Mouse (Mus musculus) testis, adult 2 months (tissue): ENCODE measurements around the gene Ppip5k1. TPM values are rescaled to one million over a fixed set of nuclear protein-coding genes. Genes with fewer than 3 reads are reported as not detected.

ENCODE experiments used
- H3K27ac ChIP-seq: fragments of 200-500 bp; 2 replicates; pipeline ENCODE4 v1.5.1; 2012; ENCODE audit warnings: low read depth, low read length; ENCODE audit not compliant: control insufficient read depth, insufficient read depth
- H3K27me3 ChIP-seq: fragments of 200-500 bp; 2 replicates; pipeline ENCODE4 v1.6.1; 2012; ENCODE audit warnings: mild to moderate bottlenecking, low read length, moderate library complexity; ENCODE audit not compliant: control insufficient read depth, insufficient read depth
- H3K36me3 ChIP-seq: fragments of 200-500 bp; 2 replicates; pipeline ENCODE4 v1.6.1; 2012; ENCODE audit warnings: mild to moderate bottlenecking, low read length; ENCODE audit not compliant: control insufficient read depth, insufficient read depth
- H3K4me1 ChIP-seq: fragments of 200-500 bp; 2 replicates; pipeline ENCODE4 v1.6.1; 2012; ENCODE audit warnings: low read length; ENCODE audit not compliant: control insufficient read depth, insufficient read depth
- H3K4me3 ChIP-seq: fragments of 200-500 bp; 2 replicates; pipeline ENCODE4 v1.5.1; 2012; ENCODE audit warnings: low read depth, mild to moderate bottlenecking, low read length, moderate library complexity, mixed read lengths; ENCODE audit not compliant: control insufficient read depth
- CTCF ChIP-seq: fragments of 200-500 bp; IDR thresholded peaks from 2 replicates; pipeline ENCODE4 v1.5.1; 2012; ENCODE audit warnings: low read depth, mild to moderate bottlenecking, inconsistent platforms, low read length, moderate library complexity; ENCODE audit not compliant: control insufficient read depth, insufficient read depth, insufficient replicate concordance
- POLR2A ChIP-seq: fragments of 200-500 bp; IDR thresholded peaks from 2 replicates; pipeline ENCODE4 v1.6.1; 2012; ENCODE audit warnings: low read depth, mild to moderate bottlenecking, inconsistent platforms, low read length, moderate library complexity; ENCODE audit not compliant: control insufficient read depth
- polyA plus RNA-seq: library from polyadenylated mRNA; depleted of rRNA; stranded (reverse); fragments of >200 nt; gene quantifications from 2 replicates; pipeline ENCODE4 v1.2.3, GENCODE M21; 2012

Ppip5k1 gene
- polyA plus RNA-seq, 1 experiment, result 33.1 TPM

DNA sequence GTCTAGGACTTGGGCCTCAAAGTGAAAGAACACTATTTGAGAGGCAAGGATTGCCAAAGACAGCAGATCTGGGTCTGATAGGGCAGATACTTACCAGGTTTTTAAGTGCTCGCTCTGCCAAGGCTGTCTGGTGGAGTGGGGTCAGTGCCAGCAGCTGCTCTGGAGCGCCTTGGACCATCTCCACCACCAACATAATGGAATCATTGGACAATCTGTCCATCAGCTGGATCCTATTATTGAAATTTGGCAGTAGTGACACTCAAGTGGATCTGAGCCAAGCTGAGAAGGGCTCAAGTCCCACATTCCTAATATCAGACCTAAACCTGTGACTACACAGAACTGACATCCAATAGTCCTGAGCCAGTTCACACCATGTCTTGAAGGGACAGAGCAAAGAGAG lies 13.6 kb upstream of the Ppip5k1 start:
- Histone ChIP-seq H3K27me3 (no peaks in the 10 kb centered on the region), H3K36me3 (no peaks in the 10 kb centered on the region), H3K4me3 (no peak overlapping the region), H3K27ac (no peak overlapping the region), H3K4me1 (no peaks in the 10 kb centered on the region)
- TF ChIP-seq CTCF, result no peak
- no peak for TF ChIP-seq POLR2A

DNA sequence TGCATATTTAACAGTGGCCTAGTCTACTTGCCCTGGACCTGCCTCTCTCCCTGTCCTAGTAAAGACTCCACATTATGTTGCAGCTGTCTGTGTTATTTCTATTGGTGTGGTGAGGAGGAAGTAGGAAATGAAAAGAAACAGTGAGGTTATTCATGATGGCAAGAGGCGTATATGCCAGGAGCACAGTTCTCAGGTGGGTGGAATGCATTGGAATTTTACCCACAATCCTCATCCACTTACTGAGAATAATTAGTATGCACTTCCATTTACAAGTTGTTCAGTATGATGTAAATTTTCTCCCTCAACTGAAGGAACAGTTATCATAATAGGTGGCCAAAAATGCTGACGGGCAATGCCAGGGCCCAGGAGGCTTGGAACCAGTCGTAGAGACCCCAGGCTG lies 8.5 kb upstream of the Ppip5k1 start:
- no peak for TF ChIP-seq CTCF
- TF ChIP-seq POLR2A, result no peak
- 0 out of 2 replicates have a peak, but pooled peaks cover 1% of the 10 kb centered on the region for H3K27me3 ChIP-seq
- H3K4me1 ChIP-seq, result peaks cover 5% of the 10 kb centered on the region
- H3K27ac ChIP-seq, result no peak overlapping the region
- H3K36me3 ChIP-seq, result no peaks in the 10 kb centered on the region
- no peak overlapping the region for H3K4me3 ChIP-seq

GRCm38 (mm10) chr2:121359461-121359860 lies 4.3 kb upstream of the Ppip5k1 start:
- TF ChIP-seq POLR2A (no peak), CTCF (no peak)
- Histone ChIP-seq H3K27ac (no peak overlapping the region), H3K27me3 (0 out of 2 replicates have a peak, but pooled peaks cover 2% of the 10 kb centered on the region), H3K4me3 (no peak overlapping the region), H3K36me3 (no peaks in the 10 kb centered on the region), H3K4me1 (peaks cover 14% of the 10 kb centered on the region)

DNA sequence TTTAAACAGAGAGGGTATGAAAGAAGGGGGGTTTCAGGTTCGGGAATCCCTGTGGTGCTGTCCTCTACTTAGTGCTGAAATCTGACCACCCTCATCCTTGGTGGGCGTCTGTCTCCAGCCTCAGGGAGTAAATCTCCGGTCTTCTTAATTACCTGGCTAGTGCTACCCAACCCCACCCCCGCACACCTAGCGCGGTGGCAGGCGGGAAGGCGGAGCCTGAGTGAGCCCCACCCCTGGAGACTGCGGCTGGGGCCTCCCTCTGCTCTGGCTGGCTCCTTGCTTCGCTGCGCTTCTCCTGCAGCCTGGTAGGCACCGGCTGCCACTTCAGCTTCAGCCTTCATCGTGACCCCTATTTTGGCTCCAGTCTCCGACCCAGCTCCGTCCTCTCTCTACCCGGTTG lies 3.2 kb upstream of the Ppip5k1 start:
- Histone ChIP-seq H3K4me1 (peaks cover 15% of the 10 kb centered on the region), H3K27me3 (0 out of 2 replicates have a peak, but pooled peaks cover 2% of the 10 kb centered on the region), H3K27ac (no peak overlapping the region), H3K36me3 (no peaks in the 10 kb centered on the region), H3K4me3 (peak overlapping the region; percentile 21)
- TF ChIP-seq CTCF, result no peak
- no peak for TF ChIP-seq POLR2A

DNA sequence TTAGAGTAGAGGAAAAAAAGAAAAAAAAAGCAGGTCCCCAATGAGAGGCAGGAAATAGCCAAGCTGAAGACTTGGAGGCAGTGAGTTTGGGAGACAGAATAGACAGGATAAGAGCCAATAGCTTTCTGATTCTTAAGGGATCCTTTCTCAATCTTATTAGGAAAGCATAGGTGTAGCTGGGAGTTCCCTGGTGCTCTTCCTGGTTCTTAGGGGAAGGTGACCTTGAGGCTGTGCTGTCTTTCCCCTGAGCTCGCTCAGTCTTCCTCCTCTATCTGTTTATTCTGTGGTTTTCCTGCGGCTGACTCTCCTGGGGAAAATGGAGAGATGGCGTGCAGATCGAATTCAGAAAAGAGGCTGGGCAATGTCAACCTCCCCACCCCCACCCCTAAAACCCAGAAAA lies 2.8 kb upstream of the Ppip5k1 start:
- H3K36me3 ChIP-seq, result no peaks in the 10 kb centered on the region
- H3K4me3 ChIP-seq, result no peak overlapping the region
- peaks cover 15% of the 10 kb centered on the region for H3K4me1 ChIP-seq
- H3K27ac ChIP-seq, result no peak overlapping the region
- TF ChIP-seq POLR2A, result no peak
- no peak for TF ChIP-seq CTCF
- 0 out of 2 replicates have a peak, but pooled peaks cover 2% of the 10 kb centered on the region for H3K27me3 ChIP-seq

DNA sequence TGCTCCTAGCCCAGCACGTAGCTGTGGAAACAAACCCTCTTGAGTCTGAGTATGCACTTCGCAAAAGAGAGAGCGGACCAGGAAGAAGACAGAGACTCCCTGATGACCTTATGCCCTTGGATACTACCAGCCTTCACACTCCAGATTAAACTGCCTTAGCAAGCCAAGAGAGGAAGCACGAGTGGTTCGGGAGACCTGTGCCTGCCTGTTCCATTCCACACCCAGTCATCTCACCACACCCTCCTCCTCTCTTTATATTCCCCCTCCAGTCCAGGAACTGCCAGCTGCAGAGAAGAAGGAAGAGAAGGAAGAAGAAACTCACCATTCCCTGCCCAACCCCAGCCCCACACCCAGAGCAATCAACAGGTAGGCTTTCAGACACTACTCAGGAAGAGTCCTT lies 2.3 kb upstream of the Ppip5k1 start, which contains the start of gene Ckmt1:
Gene Ckmt1, plus strand, starts transcription at position 221 of the 400 bp plus-strand sequence.
- peak within 1 kb of the TSS; percentile 21 for H3K4me3 ChIP-seq
- 0 out of 2 replicates have a peak, but pooled peaks cover 2% of the 10 kb centered on the region for H3K27me3 ChIP-seq
- H3K4me1 ChIP-seq, result peaks cover 15% of the 10 kb centered on the region
- TF ChIP-seq POLR2A, result no peak
- TF ChIP-seq CTCF, result no peak
- H3K36me3 ChIP-seq, result no peaks in the 10 kb centered on the region
- no peak within 1 kb of the TSS for H3K27ac ChIP-seq

DNA sequence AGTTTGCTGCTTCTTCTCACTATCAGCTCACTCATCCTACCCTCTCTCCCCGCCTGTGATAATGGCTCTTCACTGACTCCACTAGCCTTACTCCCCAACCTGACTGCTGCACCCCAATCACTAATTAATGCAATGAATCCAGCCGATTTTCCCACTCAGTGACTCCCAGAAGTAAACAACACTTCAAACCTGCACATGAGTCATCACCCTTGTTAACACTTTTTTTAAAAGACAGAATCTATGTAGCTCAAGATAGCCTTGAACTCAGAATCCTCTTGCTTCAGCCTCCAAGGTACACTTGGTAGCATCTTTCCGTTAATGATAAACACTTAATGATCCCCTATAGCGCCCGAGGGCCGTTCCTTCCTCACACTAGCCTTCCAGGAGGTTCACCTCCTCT lies 818 bp downstream of the Ppip5k1 start:
- TF ChIP-seq CTCF, result no peak
- no peak for TF ChIP-seq POLR2A
- Histone ChIP-seq H3K4me3 (peak overlapping the region; percentile 92), H3K4me1 (peaks cover 14% of the 10 kb centered on the region), H3K27me3 (0 out of 2 replicates have a peak, but pooled peaks cover 2% of the 10 kb centered on the region), H3K27ac (peak overlapping the region; percentile 68), H3K36me3 (no peaks in the 10 kb centered on the region)

GRCm38 (mm10) chr2:121353156-121353555 lies 2.0 kb downstream of the Ppip5k1 start:
- H3K36me3 ChIP-seq, result peaks cover 5% of the 10 kb centered on the region

More at GRCm38 (mm10) chr2:121353156-121353555, 2.0 kb downstream of the Ppip5k1 start:
- Histone ChIP-seq H3K27ac (no peak overlapping the region), H3K4me3 (no peak overlapping the region), H3K4me1 (peaks cover 5% of the 10 kb centered on the region), H3K27me3 (no peaks in the 10 kb centered on the region)
- peak; percentile 11; the same call in 1 of the 2 replicates for TF ChIP-seq CTCF
- no peak for TF ChIP-seq POLR2A
